Mouse (Mus musculus) cerebellum, adult 11-12 months (tissue): Measurements from ENCODE around the gene Lrp5.

Experiments
- DNase-seq: peaks from one replicate; pipeline ENCODE4 v3.0.0; 2022

The Lrp5 gene

DNA sequence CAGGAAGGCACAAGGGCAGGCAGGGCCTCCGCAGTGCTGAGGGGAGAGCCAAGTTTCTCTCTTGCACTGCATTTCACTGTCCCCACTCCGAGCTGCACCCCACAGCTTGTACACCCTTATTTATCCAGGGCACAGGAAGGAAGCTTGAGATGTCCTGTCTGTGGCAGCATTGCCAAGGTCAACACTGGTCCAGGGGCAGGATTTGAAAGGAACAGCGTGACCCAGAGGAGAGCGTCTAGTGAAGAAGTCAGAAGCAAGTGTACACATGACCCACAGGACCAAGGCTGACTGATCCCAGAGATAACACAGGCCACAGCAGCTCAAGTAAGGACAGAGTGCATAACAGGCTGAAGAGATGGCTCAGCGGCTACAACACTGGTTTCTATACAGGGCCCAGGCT lies 32.3 kb downstream of the Lrp5 start:
- DNase-seq, result no peak

GRCm38 (mm10) chr19:3653508-3653907 lies 32.9 kb downstream of the Lrp5 start:
- DNase-seq, result no peak

DNA sequence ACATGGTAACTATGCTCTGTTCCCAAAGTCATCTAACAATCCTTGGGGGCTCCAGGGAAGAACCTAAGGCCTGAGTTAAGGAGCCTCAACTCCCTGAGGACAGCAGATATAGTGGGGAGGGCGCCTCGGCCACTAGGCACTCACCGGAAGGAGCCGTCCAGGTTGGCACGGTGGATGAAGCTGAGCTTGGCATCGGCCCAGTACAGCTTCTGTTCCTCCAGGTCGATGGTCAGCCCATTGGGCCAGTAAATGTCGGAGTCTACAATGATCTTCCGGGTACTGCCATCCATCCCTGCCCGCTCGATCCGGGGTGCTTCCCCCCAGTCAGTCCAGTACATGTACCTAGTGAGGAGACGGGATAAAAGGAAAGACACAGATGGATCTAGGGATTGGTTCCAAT lies 34.4 kb downstream of the Lrp5 start:
- no peak for DNase-seq

GRCm38 (mm10) chr19:3651220-3651619 lies 35.1 kb downstream of the Lrp5 start:
- no peak for DNase-seq

DNA sequence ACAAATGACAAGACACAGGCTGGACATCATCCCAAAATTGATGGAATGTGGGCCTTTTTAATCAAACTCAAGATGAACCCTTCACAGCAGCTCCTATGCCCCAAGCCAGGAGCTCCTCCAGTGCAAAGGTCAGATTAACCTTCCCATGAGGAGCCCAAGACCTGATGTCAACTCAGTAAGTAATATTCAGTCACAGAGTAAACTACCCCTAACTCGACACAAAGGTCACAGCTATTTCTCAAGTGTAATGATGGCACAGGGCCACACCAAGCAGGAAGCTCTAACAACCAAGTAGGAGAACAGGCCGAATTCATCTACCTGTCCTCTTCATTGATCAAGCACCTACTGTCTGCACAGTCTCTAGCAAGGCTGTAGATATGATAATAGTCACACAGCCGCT lies 35.9 kb downstream of the Lrp5 start:
- DNase-seq, result no peak

GRCm38 (mm10) chr19:3648830-3649450 lies 37.4 kb downstream of the Lrp5 start:
- DNase-seq, result no peak

- no peak for DNase-seq
Observed at GRCm38 (mm10) chr19:3647999-3648398, 38.4 kb downstream of the Lrp5 start.

GRCm38 (mm10) chr19:3645813-3646212 lies 40.6 kb downstream of the Lrp5 start:
- DNase-seq, result no peak

- no peak for DNase-seq
Observed at GRCm38 (mm10) chr19:3645318-3645717, 41.0 kb downstream of the Lrp5 start.

DNA sequence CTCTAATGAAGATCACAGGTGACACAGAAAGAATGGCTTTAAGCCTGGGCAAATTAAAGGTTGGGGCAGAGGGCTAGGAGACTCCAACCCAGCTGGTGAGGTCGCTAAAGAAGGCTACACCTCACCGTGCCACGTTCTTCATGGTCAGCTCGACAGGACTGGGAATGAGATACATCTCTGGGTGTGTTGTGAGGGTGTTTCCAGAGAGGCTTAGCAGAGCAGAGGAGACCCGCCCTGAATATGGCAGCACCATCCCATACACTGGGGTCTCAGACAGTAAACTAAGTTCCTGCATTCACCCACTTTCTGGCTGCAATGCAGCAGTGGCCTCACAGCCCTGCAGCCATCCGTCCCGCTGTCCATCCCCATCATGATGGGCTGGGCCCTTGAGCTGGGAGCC lies 46.8 kb downstream of the Lrp5 start:
- DNase-seq, result no peak

- DNase-seq, result no peak
Observed at GRCm38 (mm10) chr19:3638698-3639097, 47.7 kb downstream of the Lrp5 start.

DNA sequence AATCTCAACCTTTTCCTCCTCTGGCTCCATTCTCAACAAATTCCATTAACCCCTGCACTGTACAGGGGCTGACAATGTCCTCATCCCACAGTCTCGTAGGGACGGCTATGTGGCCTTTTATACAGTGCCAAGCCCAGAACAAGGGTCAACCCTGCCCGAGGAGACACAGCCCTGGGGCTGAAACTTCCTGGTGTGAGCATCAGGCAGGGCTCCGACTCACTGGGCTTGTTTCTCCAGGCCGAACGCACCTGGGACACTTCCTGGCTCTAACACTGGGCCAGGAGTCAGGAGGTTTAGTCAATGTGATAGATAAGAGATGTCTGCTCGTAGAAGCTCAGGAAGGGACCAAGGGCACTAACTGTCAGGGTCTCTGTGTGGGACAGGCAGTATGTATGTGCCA lies 54.3 kb downstream of the Lrp5 start:
- DNase-seq, result no peak

DNA sequence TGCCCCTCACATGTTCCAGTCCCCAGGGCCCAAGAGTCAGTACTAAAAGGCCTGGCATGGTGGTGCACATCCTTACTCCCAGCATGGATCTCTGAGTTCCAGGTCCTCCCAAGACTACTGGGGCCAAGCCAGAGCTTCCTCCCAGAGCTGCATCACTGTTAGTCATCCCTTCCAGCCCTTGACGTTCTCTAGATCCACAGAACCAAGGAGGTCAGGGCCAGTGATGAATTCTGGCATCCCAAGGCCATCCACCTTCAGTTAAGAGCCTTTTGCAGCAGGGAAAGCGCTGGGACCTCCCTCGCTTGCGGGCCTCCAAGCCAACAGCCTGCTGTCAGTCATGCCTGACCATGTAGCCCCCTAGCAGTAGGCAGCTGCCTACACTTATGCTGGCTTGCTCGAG lies 54.9 kb downstream of the Lrp5 start:
- no peak for DNase-seq

GRCm38 (mm10) chr19:3630486-3630885 lies 55.9 kb downstream of the Lrp5 start:
- peak; percentile 45 for DNase-seq

DNA sequence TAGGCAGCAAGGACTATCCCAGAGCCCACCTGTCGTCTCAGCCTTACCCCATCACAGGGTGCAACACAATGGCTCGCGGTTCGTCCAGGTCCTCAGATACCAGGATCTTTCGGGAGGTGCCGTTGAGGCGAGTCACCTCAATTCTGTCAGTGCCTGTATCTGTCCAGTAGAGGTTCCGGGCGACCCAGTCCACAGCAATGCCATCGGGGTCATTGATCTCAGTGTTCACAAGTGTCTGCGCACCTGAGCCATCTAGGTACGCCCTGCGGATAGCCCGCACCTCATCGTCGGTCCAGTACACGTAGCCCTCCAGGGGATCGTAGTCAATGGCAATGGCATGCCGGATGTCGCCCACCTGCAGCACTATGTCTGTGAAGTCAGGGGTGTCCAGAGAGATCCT lies 56.3 kb downstream of the Lrp5 start:
- no peak for DNase-seq

DNA sequence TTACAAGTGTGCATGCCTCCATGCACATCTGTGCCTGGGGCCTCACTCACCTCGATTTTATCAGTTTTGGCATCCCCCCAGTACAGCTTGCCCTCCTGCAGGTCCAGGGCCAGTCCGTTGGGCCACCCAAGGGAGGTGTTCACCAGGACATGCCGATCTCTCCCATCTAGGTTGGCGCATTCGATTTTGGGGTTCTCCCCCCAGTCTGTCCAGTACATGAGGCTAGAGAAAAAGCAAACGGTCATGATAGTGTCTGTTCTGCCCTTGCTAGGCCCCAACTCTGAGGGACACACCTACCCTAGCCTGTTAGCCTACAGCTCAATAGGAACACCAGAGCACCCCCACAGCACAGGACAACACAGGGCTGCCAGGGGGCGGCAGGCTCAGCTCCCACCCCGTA lies 58.1 kb downstream of the Lrp5 start:
- DNase-seq, result no peak

- DNase-seq, result no peak
Observed at GRCm38 (mm10) chr19:3625111-3625510, 61.3 kb downstream of the Lrp5 start.

DNA sequence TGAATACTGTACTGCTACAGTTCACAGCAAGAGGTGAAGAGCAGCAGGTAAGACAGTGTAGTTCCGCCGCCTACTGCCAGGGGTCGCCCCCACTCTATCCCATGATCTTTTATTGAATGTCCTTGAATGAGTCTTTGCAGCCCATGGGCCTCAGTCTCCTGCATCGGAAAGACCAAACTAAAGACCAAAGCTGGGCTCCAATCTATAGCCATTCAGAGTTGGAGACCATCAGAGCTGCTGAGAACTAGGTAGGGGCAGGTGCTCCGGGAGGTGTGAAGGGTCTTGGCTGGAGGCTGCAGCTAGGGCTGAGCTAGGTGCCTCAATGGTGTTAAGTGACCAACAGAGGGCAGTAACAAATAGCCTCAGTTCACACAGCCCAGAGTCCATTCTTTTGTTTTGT lies 62.5 kb downstream of the Lrp5 start:
- DNase-seq, result no peak

GRCm38 (mm10) chr19:3623294-3623693 lies 63.1 kb downstream of the Lrp5 start:
- no peak for DNase-seq

- DNase-seq, result peak; percentile 16
Observed at GRCm38 (mm10) chr19:3620871-3621270, 65.5 kb downstream of the Lrp5 start.

- DNase-seq, result no peak
Observed at GRCm38 (mm10) chr19:3619359-3619758, 67.0 kb downstream of the Lrp5 start.

GRCm38 (mm10) chr19:3613991-3614390 lies 72.4 kb downstream of the Lrp5 start:
- DNase-seq, result no peak

DNA sequence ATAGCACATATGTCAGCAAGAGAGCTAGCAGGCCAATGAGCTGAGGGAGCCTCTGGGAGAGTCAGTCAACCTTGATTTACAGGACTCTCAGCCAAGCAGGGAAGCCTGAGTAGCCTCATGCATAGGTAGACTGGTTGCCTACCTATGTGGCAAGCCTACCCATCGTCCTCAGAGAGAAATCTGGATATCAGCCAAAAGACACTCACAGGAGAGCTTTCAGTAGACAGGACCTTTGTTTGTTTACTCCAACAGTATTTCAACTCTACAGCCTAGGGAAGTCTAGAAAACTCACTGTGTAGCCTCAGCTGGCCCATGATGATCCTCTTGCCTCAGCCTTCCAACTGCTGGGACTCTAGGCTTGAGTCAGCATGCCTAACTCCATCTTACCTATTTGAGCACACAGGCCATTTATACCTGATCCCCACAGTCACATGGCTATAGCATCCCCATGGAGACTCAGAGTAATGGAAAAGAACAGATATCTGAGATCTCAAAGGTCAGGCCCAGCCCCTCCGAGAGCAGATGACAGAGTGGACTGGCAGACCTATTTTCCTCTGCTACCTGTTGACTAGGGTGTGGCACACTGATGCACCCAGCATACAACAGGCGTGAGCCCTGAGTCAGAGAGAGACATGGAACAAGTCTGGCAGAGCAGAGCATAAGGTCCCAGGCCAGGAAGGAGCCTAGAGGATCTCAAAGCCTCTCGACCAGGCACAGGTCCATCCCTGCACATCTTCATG lies 73.7 kb downstream of the Lrp5 start:
- DNase-seq, result no peak

DNA sequence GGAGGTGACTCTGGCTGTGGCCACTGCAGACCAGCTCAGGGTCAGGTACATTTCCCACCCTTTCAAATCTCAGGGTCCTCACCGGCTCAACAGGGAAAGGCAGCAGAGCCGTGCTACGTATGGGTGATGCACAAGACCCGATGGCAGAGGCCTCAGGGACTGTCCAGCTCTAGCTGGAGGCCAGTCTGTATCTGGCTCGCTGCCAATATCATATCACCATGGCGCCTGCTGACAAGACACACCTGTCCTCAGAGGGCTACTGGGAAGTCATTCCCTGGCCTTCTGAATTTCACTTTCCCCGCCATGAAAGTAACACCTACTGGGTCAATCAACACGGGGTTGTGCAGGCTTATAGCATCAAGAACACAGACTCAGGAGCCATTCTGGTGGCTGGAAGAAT lies 74.6 kb downstream of the Lrp5 start:
- no peak for DNase-seq

DNA sequence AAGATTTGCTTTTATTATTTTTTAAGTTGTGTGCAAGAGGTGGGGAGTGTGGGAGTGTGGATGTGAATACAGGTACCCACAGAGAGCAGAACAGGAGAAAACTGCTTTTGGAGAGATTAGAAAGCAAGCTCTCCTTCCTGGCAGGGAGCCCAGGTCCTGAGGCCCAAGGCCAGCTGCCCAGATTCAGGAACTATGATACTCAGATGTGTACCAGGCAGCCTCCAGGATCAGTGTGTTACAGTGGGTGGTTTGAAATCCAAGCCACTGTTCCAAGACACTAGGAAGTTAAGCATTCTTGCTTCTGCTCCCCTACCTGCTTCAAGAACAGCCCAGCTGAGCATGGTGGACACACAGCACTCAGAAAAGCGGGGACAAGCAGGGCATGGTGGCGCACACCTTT lies 75.5 kb downstream of the Lrp5 start:
- DNase-seq, result peak; percentile 39
